Mouse (Mus musculus): ENCODE results near the gene Mrpl49. TPM values are rescaled to one million over a fixed set of nuclear protein-coding genes. Genes with fewer than 3 reads are reported as not detected.

Gene Mrpl49
- polyA plus RNA-seq, 1 experiment from 2014 or later: 37.4 TPM

- Histone ChIP-seq H3K27ac (ENCODE audit: low read length) (peak within 1 kb of the TSS; percentile 97), H3K27me3 (ENCODE audit: control insufficient read depth, insufficient read depth, low read depth, low read length) (no peaks in the 10 kb centered on the region), H3K4me3 (ENCODE audit: low read depth, low read length) (peak within 1 kb of the TSS; percentile 79), H3K9ac (ENCODE audit: low read depth, low read length) (peak within 1 kb of the TSS; percentile 79), H3K4me1 (ENCODE audit: control insufficient read depth, low read depth, low read length) (peaks cover 35% of the 10 kb centered on the region), H3K9me3 (replicated peaks; ENCODE audit: control insufficient read depth, low read length) (no peaks in the 10 kb centered on the region), H3K36me3 (ENCODE audit: control insufficient read depth, insufficient read depth) (peaks cover 11% of the 10 kb centered on the region), H3K4me2 (ENCODE audit: low read depth, low read length) (peak within 1 kb of the TSS; percentile 99)
- under 1% methylated on average over 58 of the region's 58 CpGs for WGBS (ENCODE audit: insufficient replicate concordance)
- ATAC-seq (ENCODE audit: low read depth): peak; percentile 72
Observed at GRCm38 (mm10) chr19:6061021-6061533, 3.5 kb upstream of the Mrpl49 start, which contains the start of gene Znhit2. Gene Znhit2 (plus strand): TSS chr19:6061192.

DNA sequence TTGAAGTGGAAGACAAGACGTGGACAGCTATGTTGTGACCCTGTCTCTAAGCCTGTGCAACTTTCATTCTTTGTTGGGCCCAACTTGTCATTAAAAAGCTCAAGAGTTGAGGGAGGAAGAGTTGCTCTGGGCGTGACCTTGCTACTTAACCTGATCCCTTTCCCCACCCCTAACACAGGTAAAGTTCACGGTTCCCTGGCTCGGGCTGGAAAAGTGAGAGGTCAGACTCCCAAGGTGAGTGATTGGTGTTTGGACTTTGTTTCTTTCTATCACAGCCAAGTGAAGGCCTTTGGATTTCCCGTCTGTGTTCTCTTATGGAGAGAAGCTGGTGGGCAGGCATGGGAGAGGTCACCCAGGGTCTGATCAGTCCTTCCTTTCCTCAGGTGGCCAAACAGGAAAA is 1.4 kb upstream of the Mrpl49 start:
- Histone ChIP-seq H3K9ac (ENCODE audit: low read depth, low read length) (peak overlapping the region; percentile 91), H3K4me3 (ENCODE audit: low read depth, low read length) (peak overlapping the region; percentile 94), H3K36me3 (ENCODE audit: control insufficient read depth, insufficient read depth) (peaks cover 25% of the 10 kb centered on the region), H3K27ac (ENCODE audit: low read length) (peak overlapping the region; percentile 83), H3K27me3 (ENCODE audit: control insufficient read depth, insufficient read depth, low read depth, low read length) (no peaks in the 10 kb centered on the region), H3K9me3 (replicated peaks; ENCODE audit: control insufficient read depth, low read length) (no peaks in the 10 kb centered on the region), H3K4me1 (ENCODE audit: control insufficient read depth, low read depth, low read length) (peaks cover 37% of the 10 kb centered on the region), H3K4me2 (ENCODE audit: low read depth, low read length) (peak overlapping the region; percentile 73)
- no peak for ATAC-seq (ENCODE audit: low read depth)
- WGBS (ENCODE audit: insufficient replicate concordance): 58% methylated on average over 5 of the region's 5 CpGs

DNA sequence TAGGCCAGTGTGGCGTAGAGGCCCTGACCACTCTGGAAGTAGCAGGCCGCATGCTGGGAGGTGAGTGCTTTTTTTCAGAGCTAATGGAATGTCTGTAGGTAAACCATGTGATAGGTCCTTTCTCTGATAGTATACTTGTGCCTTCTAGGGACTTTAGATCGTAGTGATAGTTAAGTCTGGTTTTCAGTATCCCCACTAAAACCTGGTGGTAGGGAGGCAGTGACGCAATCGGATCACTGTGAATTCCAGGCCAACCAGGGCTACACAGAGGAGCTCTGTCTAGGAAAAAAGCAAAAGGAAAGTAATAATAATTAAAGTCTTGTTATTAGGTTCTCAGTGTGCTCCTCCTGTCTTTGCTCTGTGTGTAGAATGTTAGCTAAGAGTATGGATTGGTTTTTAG is 928 bp upstream of the Mrpl49 start:
- H3K4me3 ChIP-seq (ENCODE audit: low read depth, low read length): peak overlapping the region; percentile 94
- ATAC-seq (ENCODE audit: low read depth): no peak
- H3K36me3 ChIP-seq (ENCODE audit: control insufficient read depth, insufficient read depth): peaks cover 29% of the 10 kb centered on the region
- H3K4me2 ChIP-seq (ENCODE audit: low read depth, low read length): peak overlapping the region; percentile 73
- peak overlapping the region; percentile 83 for H3K27ac ChIP-seq (ENCODE audit: low read length)
- peaks cover 37% of the 10 kb centered on the region for H3K4me1 ChIP-seq (ENCODE audit: control insufficient read depth, low read depth, low read length)
- H3K9ac ChIP-seq (ENCODE audit: low read depth, low read length): peak overlapping the region; percentile 91
- H3K9me3 ChIP-seq (replicated peaks; ENCODE audit: control insufficient read depth, low read length): no peaks in the 10 kb centered on the region
- 22% methylated on average over 5 of the region's 5 CpGs for WGBS (ENCODE audit: insufficient replicate concordance)
- H3K27me3 ChIP-seq (ENCODE audit: control insufficient read depth, insufficient read depth, low read depth, low read length): no peaks in the 10 kb centered on the region

DNA sequence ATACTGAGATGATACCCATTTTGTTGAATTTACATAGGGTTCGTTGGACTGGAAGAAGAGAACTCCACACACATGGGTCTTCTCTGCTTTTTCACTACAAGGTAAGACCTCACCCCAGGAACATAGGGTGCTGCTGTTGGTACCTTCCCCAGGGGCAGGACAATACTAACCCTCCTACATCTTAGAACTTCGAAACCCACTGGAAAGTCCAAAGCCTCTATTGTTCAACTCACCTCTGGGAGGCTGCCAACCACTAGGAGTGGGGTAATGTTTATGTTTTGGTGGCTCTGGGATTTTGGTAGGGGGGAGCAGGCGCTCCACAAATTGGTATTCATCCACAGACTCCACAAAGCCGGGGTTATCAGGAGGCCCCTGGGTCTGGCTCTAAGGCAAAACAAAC is 889 bp downstream of the Mrpl49 start:
- ATAC-seq (ENCODE audit: low read depth): no peak
- Histone ChIP-seq H3K27me3 (ENCODE audit: control insufficient read depth, insufficient read depth, low read depth, low read length) (no peaks in the 10 kb centered on the region), H3K4me1 (ENCODE audit: control insufficient read depth, low read depth, low read length) (peaks cover 26% of the 10 kb centered on the region), H3K9ac (ENCODE audit: low read depth, low read length) (peak overlapping the region; percentile 88), H3K4me3 (ENCODE audit: low read depth, low read length) (peak overlapping the region; percentile 94), H3K9me3 (replicated peaks; ENCODE audit: control insufficient read depth, low read length) (no peaks in the 10 kb centered on the region), H3K36me3 (ENCODE audit: control insufficient read depth, insufficient read depth) (peaks cover 47% of the 10 kb centered on the region), H3K4me2 (ENCODE audit: low read depth, low read length) (peak overlapping the region; percentile 96), H3K27ac (ENCODE audit: low read length) (peak overlapping the region; percentile 80; the same call in 1 of the 2 replicates)
- 39% methylated on average over 4 of the region's 4 CpGs for WGBS (ENCODE audit: insufficient replicate concordance)

DNA sequence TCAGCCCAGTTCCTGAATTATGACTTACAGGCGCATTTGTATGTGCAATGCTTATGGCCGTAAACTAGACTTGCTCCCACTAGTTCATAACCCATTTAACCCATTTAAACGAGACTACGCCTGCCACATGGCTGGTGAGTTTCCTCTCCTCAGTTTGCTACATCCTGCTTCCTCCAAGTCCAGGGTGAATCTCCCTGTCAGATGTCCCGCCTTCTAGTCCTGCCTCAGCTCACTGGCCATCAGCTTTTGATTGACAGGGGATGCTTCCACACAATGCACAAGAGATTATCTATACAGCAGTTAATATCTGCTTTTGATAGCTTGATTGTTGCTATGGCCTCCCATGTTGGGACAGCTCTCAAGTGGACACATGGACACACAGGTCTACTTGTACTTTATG is 3.3 kb downstream of the Mrpl49 start:
- Histone ChIP-seq H3K4me3 (ENCODE audit: low read depth, low read length) (no peak overlapping the region), H3K27me3 (ENCODE audit: control insufficient read depth, insufficient read depth, low read depth, low read length) (no peaks in the 10 kb centered on the region), H3K27ac (ENCODE audit: low read length) (no peak overlapping the region), H3K36me3 (ENCODE audit: control insufficient read depth, insufficient read depth) (peaks cover 66% of the 10 kb centered on the region), H3K9ac (ENCODE audit: low read depth, low read length) (no peak overlapping the region), H3K4me1 (ENCODE audit: control insufficient read depth, low read depth, low read length) (peaks cover 20% of the 10 kb centered on the region), H3K9me3 (replicated peaks; ENCODE audit: control insufficient read depth, low read length) (no peaks in the 10 kb centered on the region), H3K4me2 (ENCODE audit: low read depth, low read length) (no peak overlapping the region)
- ATAC-seq (ENCODE audit: low read depth): no peak
- 76% methylated on average over 5 of the region's 5 CpGs for WGBS (ENCODE audit: insufficient replicate concordance)

DNA sequence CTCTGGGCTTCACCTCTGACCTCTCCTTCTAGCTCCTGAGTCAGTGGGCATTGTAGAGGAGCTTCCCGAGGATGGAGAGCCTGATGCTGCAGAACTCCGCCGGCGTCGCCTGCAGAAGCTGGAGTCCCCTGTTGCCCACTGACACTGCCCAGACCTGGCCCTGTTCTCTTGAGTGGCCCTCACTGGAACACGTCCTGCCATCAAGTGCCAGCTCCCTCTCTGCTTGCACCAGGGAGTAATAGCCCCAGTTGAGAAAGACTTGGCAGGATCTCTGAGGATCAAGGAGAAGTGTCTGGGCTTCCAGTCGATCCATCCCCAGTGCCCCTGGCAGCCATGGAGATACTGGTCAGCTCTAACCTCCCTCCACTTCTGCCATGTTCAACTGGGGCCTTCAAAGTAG is 5.1 kb downstream of the Mrpl49 start:
- Histone ChIP-seq H3K36me3 (ENCODE audit: control insufficient read depth, insufficient read depth) (peaks cover 69% of the 10 kb centered on the region), H3K9me3 (replicated peaks; ENCODE audit: control insufficient read depth, low read length) (no peaks in the 10 kb centered on the region), H3K27ac (ENCODE audit: low read length) (no peak overlapping the region), H3K9ac (ENCODE audit: low read depth, low read length) (no peak overlapping the region), H3K4me2 (ENCODE audit: low read depth, low read length) (no peak overlapping the region), H3K27me3 (ENCODE audit: control insufficient read depth, insufficient read depth, low read depth, low read length) (no peaks in the 10 kb centered on the region), H3K4me1 (ENCODE audit: control insufficient read depth, low read depth, low read length) (peaks cover 31% of the 10 kb centered on the region), H3K4me3 (ENCODE audit: low read depth, low read length) (no peak overlapping the region)
- 83% methylated on average over 7 of the region's 7 CpGs for WGBS (ENCODE audit: insufficient replicate concordance)
- no peak for ATAC-seq (ENCODE audit: low read depth)

GRCm38 (mm10) chr19:6048681-6049410 is 8.7 kb downstream of the Mrpl49 start:
- H3K4me1 ChIP-seq (ENCODE audit: control insufficient read depth, low read depth, low read length): peaks cover 35% of the 10 kb centered on the region
- 59% methylated on average over 11 of the region's 11 CpGs for WGBS (ENCODE audit: insufficient replicate concordance)
- no peaks in the 10 kb centered on the region for H3K27me3 ChIP-seq (ENCODE audit: control insufficient read depth, insufficient read depth, low read depth, low read length)
- peaks cover 54% of the 10 kb centered on the region for H3K36me3 ChIP-seq (ENCODE audit: control insufficient read depth, insufficient read depth)
- H3K4me3 ChIP-seq (ENCODE audit: low read depth, low read length): peak overlapping the region; percentile 3; the same call in 1 of the 2 replicates
- no peaks in the 10 kb centered on the region for H3K9me3 ChIP-seq (replicated peaks; ENCODE audit: control insufficient read depth, low read length)
- H3K27ac ChIP-seq (ENCODE audit: low read length): peak overlapping the region; percentile 9; the same call in 1 of the 2 replicates
- H3K9ac ChIP-seq (ENCODE audit: low read depth, low read length): peak overlapping the region; percentile 1
- H3K4me2 ChIP-seq (ENCODE audit: low read depth, low read length): peak overlapping the region; percentile 98
- ATAC-seq (ENCODE audit: low read depth): no peak

GRCm38 (mm10) chr19:6047899-6048166 is 9.8 kb downstream of the Mrpl49 start:
- no peaks in the 10 kb centered on the region for H3K27me3 ChIP-seq (ENCODE audit: control insufficient read depth, insufficient read depth, low read depth, low read length)
- H3K36me3 ChIP-seq (ENCODE audit: control insufficient read depth, insufficient read depth): peaks cover 44% of the 10 kb centered on the region
- peak overlapping the region; percentile 98 for H3K4me2 ChIP-seq (ENCODE audit: low read depth, low read length)
- no peak for ATAC-seq (ENCODE audit: low read depth)
- peak overlapping the region; percentile 86 for H3K9ac ChIP-seq (ENCODE audit: low read depth, low read length)
- no peaks in the 10 kb centered on the region for H3K9me3 ChIP-seq (replicated peaks; ENCODE audit: control insufficient read depth, low read length)
- H3K4me3 ChIP-seq (ENCODE audit: low read depth, low read length): peak overlapping the region; percentile 84
- H3K4me1 ChIP-seq (ENCODE audit: control insufficient read depth, low read depth, low read length): peaks cover 33% of the 10 kb centered on the region
- H3K27ac ChIP-seq (ENCODE audit: low read length): no peak overlapping the region; the same call in 1 of the 2 replicates
- 78% methylated on average over 8 of the region's 8 CpGs for WGBS (ENCODE audit: insufficient replicate concordance)

DNA sequence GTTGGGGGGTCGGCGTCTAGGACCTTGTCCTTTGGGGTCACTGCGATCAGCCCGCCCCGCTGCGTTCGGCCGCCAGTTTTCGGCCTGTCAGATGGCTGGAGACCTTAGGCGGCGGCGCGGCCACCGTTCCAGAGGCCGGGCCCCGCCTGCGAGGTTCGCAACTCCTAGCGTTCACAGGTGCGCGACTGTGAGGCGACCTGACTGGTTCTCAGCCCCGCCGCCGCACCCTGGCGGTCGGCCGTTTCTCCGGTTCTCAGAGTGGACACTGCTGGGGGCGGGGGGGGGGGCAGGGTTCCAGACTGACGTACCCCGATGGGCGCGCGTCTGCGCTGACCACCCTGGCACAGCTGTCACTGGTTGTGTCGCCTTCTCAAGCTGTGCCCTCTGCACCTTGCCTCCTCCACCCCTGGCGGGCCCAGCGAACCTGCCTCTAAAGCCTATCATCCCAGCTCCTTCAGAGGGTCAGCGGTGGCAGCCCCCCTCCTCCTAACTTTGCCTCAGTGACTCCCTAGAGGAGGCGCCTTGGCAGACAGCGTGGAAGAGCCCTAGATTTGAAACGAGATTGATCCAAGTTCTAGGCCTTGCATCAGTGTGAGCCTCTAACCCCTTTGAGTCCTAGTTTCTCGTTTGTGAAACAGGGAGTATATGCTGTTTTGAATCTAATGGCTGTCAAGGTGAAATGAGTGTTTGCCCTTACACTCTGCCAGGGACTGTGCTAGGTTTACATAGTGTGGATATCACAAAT is 10.3 kb downstream of the Mrpl49 start:
- H3K27ac ChIP-seq (ENCODE audit: low read length): peak overlapping the region; percentile 98
- H3K9ac ChIP-seq (ENCODE audit: low read depth, low read length): peak overlapping the region; percentile 86
- peak; percentile 7 for ATAC-seq (ENCODE audit: low read depth)
- H3K36me3 ChIP-seq (ENCODE audit: control insufficient read depth, insufficient read depth): peaks cover 39% of the 10 kb centered on the region
- peaks cover 33% of the 10 kb centered on the region for H3K4me1 ChIP-seq (ENCODE audit: control insufficient read depth, low read depth, low read length)
- peak overlapping the region; percentile 84 for H3K4me3 ChIP-seq (ENCODE audit: low read depth, low read length)
- H3K27me3 ChIP-seq (ENCODE audit: control insufficient read depth, insufficient read depth, low read depth, low read length): no peaks in the 10 kb centered on the region
- H3K4me2 ChIP-seq (ENCODE audit: low read depth, low read length): peak overlapping the region; percentile 98
- under 1% methylated on average over 44 of the region's 44 CpGs for WGBS (ENCODE audit: insufficient replicate concordance)
- H3K9me3 ChIP-seq (replicated peaks; ENCODE audit: control insufficient read depth, low read length): no peaks in the 10 kb centered on the region

Measured in liver, embryonic 16.5 days (tissue).